Mouse (Mus musculus) embryo, embryonic 10 days (tissue): ENCODE measurements around the gene Foxk1.

Source experiments
- DNase-seq: peaks from one replicate; pipeline ENCODE4 v3.0.0-alpha.2; 2015; ENCODE audit warnings: low spot score

Gene Foxk1

DNA sequence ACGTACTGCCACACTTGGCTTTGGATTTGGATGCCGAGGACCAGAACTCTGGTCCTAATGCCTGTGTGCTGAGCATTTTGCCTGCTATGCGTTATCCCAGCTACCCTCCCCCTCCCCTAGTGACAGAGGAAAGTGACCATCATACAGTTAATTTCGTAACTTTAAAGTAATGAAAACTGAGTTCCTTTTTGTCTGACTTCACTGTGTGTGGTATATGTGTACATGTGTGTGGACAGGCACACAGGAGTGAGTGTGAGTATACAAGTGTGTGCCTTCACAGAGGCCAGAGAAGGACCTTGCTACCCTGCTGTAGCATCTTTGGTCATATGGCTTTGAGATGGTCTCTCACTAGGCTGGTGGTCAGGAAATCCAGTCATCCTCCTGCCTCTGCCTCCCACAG lies 17.1 kb downstream of the Foxk1 start:
- DNase-seq: no peak

GRCm38 (mm10) chr5:142420317-142420716 lies 19.0 kb downstream of the Foxk1 start:
- no peak for DNase-seq

GRCm38 (mm10) chr5:142420920-142421319 lies 19.6 kb downstream of the Foxk1 start:
- no peak for DNase-seq

DNA sequence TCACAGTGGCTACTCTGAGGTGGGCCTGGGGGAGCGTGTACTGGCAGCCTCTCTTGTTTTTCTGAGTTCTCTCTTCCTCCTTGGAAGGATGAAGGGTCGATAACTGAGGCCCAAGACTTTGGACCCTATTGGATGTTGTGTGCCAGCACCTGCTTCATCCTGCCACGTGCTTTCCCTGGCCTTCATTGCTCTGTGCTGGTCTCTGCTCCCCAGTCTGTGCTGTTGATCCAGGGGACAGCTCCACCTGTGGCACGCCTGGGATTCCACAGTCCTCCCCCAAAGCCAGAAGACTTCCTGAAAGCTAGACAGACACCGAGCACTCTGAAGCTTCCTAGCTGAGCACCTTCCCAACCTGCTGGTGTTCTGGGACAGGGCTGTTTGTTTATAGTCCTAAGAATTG lies 20.6 kb downstream of the Foxk1 start:
- DNase-seq: no peak

- DNase-seq: no peak
Observed at GRCm38 (mm10) chr5:142423141-142423540, 21.8 kb downstream of the Foxk1 start.

- DNase-seq: no peak
Observed at GRCm38 (mm10) chr5:142423701-142424100, 22.4 kb downstream of the Foxk1 start.

GRCm38 (mm10) chr5:142424627-142425349 lies 23.5 kb downstream of the Foxk1 start:
- peak; percentile 41 for DNase-seq

DNA sequence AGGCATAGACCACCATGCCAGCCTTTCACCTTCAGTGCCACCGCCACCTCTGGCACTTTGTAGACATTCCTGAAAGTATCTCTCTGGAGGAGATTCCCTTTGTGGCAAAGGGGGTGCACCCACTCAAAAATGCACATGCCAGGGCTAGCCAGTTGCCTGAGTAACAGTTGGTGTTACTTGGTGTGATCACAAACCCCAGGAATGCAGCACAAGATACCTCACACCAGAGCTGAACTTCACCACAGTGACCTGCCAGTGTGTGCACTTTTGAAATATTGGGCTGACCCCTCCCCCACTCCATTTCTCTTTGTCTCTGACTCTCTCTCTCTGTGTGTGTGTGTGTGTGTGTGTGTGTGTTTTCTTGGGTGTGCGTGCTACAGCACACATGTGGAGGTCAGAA lies 25.2 kb downstream of the Foxk1 start:
- DNase-seq: no peak

DNA sequence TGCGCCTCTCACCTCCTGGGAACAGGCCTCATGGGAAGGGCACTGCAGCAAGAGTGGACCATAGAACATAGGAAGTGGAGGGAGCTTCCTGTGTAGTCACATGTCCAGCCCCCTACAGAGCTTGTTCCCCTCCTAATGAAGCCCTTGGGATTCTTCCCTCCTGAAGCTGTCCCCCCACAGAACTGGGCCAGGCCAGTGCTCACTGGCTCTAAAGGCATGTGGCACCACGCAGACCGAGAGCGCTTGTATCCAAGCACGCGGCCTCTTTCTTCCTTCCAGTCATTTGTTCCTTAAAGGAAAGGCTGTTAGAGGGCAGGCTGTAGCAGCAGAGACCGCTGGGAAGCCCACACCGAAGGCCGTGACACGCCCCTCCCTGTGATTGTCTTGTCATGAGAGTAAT lies 26.6 kb downstream of the Foxk1 start:
- no peak for DNase-seq

GRCm38 (mm10) chr5:142428691-142429090 lies 27.4 kb downstream of the Foxk1 start:
- DNase-seq: no peak

DNA sequence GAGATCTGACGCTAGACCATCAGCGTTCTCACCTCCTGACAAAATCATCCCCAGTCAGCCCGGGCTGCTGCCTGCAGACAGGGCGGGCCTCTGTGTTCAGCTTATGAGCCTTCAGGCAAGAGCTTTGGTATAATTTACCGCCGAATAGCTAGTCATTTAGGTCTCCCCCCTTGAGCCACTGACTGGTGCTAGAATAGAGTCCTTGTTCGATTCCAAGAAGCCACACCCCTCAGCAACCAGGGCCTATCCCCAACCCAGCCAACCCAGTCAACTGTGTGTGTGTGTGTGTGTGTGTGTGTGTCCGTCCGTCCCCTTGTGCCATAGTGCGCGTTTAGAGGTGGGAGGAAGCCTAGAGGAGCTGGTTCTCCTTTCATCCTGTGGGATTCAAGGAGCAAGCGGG lies 29.7 kb downstream of the Foxk1 start:
- no peak for DNase-seq

- DNase-seq: no peak
Observed at GRCm38 (mm10) chr5:142431811-142432434, 30.6 kb downstream of the Foxk1 start.

- no peak for DNase-seq
Observed at GRCm38 (mm10) chr5:142432695-142433094, 31.4 kb downstream of the Foxk1 start.

DNA sequence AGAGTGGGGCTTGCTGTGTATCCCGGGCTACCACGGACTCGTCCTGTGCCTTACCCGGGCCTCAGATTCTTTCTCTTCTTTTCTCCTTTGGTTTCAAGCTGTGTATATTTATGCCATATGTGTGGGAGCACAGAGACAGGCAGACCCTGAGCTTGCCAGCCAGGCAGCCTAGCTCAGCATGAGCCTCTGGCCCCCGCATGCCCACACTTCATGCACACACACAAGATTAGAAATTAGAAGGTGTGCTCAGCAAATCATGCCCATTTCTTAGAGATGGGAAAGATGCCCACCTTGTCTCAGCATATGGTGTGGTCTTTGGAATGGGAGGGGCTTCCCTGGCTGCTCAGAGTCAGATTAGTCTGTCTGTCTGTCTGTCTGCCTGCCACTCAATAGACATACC lies 32.8 kb downstream of the Foxk1 start:
- no peak for DNase-seq

- no peak for DNase-seq
Observed at GRCm38 (mm10) chr5:142435736-142436135, 34.4 kb downstream of the Foxk1 start.

DNA sequence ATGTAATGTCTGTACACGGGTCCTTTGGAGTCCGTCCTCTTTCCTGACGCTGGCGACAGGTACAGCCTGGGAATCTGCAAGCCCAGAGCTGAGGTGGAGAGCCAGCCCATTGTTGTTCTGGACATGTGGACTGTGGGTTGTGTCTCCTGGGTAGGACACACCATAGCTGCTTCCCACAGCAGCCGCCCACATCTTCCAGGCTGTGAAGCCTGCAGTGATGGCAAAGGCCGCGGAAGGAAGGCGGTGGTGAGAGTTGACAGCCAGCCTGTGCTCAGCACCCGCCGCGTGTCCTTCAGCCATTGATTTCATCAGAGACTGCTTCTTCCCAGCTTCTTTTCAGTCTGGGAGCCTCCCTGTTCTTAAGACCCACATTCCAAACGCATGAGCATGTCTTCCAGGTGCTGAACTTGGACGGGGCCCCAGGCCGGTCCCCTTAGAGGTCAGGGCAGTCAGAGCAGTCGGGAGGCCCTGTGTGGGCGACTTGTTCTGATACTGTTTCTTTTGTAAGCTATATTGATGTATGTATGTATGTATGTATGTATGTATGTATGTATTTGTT lies 37.2 kb downstream of the Foxk1 start:
- no peak for DNase-seq

GRCm38 (mm10) chr5:142439911-142440432 lies 38.7 kb downstream of the Foxk1 start:
- DNase-seq: peak; percentile 49

GRCm38 (mm10) chr5:142440451-142441147 lies 39.3 kb downstream of the Foxk1 start:
- peak; percentile 94 for DNase-seq

DNA sequence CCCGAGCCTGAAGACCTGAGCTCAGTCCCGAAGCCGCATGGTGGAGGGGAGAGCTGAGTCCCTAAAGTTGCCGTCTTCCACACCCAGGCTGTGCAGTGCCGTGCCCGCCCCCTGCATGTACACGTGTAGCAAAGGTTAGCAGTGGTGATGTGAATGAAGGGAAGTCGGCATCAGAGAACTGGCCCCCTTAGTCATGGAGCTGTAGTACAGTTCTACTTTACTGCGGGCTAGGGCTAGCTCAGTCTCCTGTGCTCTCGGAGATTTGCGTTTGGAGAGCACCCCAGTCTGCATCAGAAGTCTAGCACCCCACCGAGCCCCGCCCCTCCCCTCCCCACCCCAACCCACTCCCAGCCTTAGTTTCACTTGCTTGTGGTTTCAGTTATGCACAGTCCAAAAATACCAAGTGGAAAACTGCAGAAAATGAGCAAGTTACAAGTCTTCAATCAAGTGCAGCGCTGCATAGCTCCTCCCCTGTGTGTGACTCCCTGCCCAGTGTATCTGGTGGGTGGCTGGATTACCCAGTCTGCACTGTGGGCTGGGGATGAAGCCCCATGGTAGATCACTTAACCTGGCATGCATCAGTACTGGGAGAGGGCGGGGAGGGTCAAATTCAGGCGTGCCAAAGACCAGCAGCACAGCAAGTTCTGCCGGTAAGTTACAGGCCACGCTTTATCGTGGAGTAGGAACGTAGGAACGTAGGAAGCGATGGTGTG lies 40.2 kb downstream of the Foxk1 start:
- DNase-seq: no peak

DNA sequence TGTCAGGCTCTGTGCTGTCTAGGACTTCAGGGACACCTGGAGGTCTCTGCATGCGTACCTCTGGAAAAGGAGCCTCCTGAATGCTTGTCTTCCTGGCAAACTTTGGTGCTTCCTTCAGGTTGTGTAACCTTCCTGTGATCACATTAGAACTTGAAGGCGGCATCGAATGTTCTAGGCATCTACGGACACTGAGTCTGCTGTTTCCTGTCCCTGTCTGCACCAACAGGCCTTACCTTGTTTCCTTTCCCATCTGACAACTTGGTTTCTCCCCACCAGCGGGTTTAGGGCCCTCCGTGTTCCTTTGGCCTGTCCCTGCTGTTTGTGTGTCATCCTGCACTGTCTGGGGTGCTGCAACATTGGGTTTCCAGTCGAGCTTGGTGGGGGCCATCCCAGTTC lies 40.7 kb downstream of the Foxk1 start:
- no peak for DNase-seq

DNA sequence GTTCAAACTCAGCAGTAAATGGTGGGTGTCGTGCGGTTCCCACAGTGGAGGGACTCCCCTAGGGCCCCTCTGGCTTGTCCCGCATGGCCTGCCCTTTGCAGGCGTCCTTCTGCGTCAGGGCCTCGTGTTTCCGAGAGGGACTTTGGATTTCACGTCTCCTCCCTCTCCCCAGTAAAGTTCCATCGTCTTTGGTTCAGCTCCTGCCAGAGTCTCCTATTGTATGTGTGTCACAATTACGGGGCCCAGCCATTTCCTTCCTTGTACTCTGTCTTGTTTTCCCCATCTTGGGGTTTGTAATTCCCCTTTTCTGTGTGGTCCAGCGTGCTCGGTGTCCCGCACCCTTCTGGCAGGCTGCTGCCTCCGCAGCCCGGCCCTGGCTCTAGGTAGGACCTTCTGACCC lies 42.2 kb downstream of the Foxk1 start:
- no peak for DNase-seq

GRCm38 (mm10) chr5:142443994-142444393 lies 42.7 kb downstream of the Foxk1 start:
- DNase-seq: no peak
